Mouse (Mus musculus): ENCODE results near the gene Tas1r1. TPM values are rescaled to one million over a fixed set of nuclear protein-coding genes. Genes with fewer than 3 reads are reported as not detected.

The Tas1r1 gene
- polyA plus RNA-seq, 1 experiment from 2014 or later = 0.12 TPM

DNA sequence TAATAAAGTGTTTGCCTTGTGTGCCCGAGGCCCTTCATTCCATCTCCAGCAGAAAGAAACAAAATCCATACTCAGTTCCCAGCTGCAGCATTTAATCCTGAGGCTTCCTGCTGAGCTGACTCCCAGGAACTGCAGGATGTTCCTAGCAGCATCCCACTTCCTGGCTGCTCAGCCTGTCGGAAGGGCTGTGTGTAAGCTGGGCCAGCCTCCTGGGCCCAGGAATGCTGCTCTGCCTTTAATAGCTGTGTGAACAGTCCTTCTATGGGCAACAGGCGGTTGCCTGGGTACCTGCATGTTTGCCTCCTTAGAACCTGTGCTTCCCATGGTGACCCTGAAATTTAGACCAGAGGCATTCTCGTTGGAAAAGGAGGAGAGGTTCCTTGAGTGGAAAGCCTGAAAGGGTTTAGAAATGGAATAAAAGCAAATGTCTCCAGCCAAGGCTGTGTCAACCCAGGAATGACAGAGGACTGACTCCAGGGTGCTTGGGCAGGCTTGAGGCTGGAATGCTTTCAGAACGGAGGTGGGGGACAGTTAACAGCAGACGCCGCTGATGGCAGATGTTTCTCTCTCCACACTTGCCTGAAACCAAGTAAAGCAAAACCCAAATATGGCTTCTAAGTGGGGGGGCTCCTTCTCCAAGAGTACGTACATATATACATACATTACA is 30.8 kb downstream of the Tas1r1 start:
- peak overlapping the region; percentile 100 for H3K4me2 ChIP-seq
- no peaks in the 10 kb centered on the region for H3K9me3 ChIP-seq (replicated peaks)
- H3K9ac ChIP-seq = peak overlapping the region; percentile 83
- 23% methylated on average over 8 of the region's 8 CpGs for WGBS (ENCODE audit: insufficient replicate concordance)
- no peak for ATAC-seq
- peaks cover 17% of the 10 kb centered on the region for H3K27me3 ChIP-seq (replicated peaks)
- peaks cover 60% of the 10 kb centered on the region for H3K4me1 ChIP-seq
- H3K4me3 ChIP-seq = peak overlapping the region; percentile 91
- H3K36me3 ChIP-seq = peaks cover 13% of the 10 kb centered on the region
- no peak overlapping the region for H3K27ac ChIP-seq

- H3K4me3 ChIP-seq = no peak overlapping the region
- H3K4me2 ChIP-seq = no peak overlapping the region
- peaks cover 17% of the 10 kb centered on the region for H3K27me3 ChIP-seq (replicated peaks)
- no peak overlapping the region for H3K9ac ChIP-seq
- H3K36me3 ChIP-seq = peaks cover 5% of the 10 kb centered on the region
- no peak overlapping the region for H3K27ac ChIP-seq
- H3K9me3 ChIP-seq (replicated peaks) = no peaks in the 10 kb centered on the region
- ATAC-seq = no peak
- peaks cover 52% of the 10 kb centered on the region for H3K4me1 ChIP-seq
- WGBS (ENCODE audit: insufficient replicate concordance) = 46% methylated on average over 3 of the region's 3 CpGs
These were observed 31.6 kb downstream of the Tas1r1 start for GRCm38 (mm10) chr4:152006812-152007211.

DNA sequence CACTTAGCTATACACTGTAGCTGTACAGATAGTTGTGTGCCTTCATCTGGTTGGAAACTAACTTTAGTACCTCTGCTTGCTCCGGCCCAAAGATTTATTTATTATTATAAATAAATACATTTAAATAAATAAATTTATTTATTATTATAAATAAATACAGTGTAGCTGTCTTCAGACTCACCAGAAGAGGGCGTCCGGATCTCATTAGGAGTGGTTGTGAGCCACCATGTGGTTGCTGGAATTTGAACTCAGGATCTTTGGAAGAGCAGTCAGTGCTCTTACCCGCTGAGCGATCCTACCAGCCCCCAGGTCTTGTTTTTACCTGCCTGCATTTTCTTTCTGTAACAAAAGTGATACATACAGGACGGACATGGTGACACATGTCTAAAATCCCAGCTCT is 32.2 kb downstream of the Tas1r1 start:
- Histone ChIP-seq H3K4me1 (peaks cover 45% of the 10 kb centered on the region), H3K4me3 (no peak overlapping the region), H3K27ac (no peak overlapping the region), H3K27me3 (replicated peaks) (peaks cover 17% of the 10 kb centered on the region), H3K9ac (no peak overlapping the region), H3K4me2 (no peak overlapping the region), H3K9me3 (replicated peaks) (no peaks in the 10 kb centered on the region), H3K36me3 (no peaks in the 10 kb centered on the region)
- ATAC-seq = no peak
- WGBS (ENCODE audit: insufficient replicate concordance) = 55% methylated on average over 6 of the region's 6 CpGs

DNA sequence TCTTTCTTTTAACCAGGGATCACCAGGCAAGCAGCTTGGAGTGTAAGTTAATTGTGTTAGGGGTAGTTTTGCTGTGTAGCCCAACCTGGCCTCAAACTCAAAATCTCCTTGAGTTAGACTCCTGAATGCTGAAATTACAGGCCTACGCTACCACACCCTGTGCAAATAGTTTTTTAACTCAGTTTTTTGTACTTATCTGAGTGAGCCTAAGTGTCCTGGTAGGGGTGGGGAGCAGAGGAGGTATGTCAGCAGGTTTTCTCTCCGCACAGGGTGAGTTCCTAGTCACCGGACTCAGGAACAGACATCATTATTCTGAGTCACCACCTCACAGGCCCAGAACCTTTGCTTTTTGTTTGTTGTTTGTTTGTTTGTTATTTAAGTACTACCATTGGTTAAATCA is 36.3 kb downstream of the Tas1r1 start:
- Histone ChIP-seq H3K27ac (no peak overlapping the region), H3K4me1 (peaks cover 18% of the 10 kb centered on the region), H3K9ac (no peak overlapping the region), H3K4me3 (no peak overlapping the region), H3K27me3 (replicated peaks) (peaks cover 4% of the 10 kb centered on the region), H3K36me3 (no peaks in the 10 kb centered on the region), H3K9me3 (replicated peaks) (no peaks in the 10 kb centered on the region), H3K4me2 (no peak overlapping the region)
- 76% methylated on average over 3 of the region's 3 CpGs for WGBS (ENCODE audit: insufficient replicate concordance)
- no peak for ATAC-seq

DNA sequence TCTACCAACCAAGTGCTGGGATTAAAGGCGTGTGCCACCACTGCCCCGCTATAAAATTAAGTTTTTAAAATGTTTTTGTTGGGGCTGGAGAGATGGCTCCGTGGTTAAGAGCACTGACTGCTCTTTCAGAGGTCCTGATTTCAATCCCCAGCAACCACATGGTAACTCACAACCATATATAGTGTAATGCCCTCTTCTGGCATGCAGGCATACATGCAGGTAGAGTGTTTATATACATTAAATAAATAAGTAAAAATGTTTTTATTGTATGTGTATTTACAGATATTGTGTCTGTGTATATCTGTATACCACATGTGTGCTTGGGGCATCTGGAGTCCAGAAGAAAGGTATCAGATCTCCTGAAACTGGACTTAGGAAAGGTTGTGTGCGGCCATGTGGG is 37.0 kb downstream of the Tas1r1 start:
- Histone ChIP-seq H3K4me2 (no peak overlapping the region), H3K27me3 (replicated peaks) (no peaks in the 10 kb centered on the region; the same call in 1 of the 2 replicates), H3K9me3 (replicated peaks) (no peaks in the 10 kb centered on the region), H3K4me3 (no peak overlapping the region), H3K9ac (no peak overlapping the region), H3K36me3 (no peaks in the 10 kb centered on the region), H3K4me1 (peaks cover 20% of the 10 kb centered on the region), H3K27ac (no peak overlapping the region)
- ATAC-seq = no peak
- 48% methylated on average over 4 of the region's 4 CpGs for WGBS (ENCODE audit: insufficient replicate concordance)

DNA sequence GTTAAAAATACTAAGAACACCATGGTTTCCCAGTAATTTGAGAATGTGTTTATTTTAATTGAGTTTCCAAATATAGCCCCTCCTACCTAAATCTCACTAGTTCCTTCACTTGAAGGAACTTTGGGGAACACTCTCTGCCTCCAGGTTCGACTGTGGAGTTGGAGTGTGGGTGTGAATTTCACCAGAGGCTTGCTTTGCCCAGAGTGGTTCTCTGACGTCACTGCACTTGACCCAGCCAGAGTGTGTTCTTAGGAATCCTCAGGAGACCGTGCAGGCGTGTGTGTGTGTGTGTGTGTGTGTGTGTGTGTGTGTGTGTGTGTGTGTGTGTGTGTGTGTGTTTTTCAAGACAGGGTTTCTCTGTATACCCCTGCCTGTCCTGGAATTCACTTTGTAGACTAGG is 37.5 kb downstream of the Tas1r1 start:
- Histone ChIP-seq H3K9me3 (replicated peaks) (no peaks in the 10 kb centered on the region), H3K4me3 (no peak overlapping the region), H3K9ac (no peak overlapping the region), H3K27ac (no peak overlapping the region), H3K27me3 (replicated peaks) (no peaks in the 10 kb centered on the region), H3K4me1 (peaks cover 20% of the 10 kb centered on the region), H3K4me2 (no peak overlapping the region), H3K36me3 (no peaks in the 10 kb centered on the region)
- 53% methylated on average over 4 of the region's 4 CpGs for WGBS (ENCODE audit: insufficient replicate concordance)
- ATAC-seq = no peak

DNA sequence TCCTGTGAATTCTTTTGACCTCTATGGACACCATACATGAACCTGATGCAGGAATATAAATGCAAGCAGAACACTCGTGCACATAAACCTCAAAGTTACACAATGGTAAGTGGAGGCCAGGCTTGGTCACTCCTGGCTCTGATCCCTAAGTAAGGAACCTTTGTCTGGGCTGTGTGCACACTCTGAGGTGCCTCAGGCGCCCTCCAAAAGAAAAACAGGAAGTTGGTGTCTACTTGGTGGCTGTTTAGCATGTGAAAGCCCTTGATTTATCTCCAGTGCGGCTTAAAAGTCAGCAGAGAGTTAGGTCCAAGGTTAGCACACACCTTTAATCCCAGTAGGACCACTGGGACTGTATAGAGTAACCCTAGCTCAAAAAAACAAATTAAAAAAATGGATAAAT is 38.9 kb downstream of the Tas1r1 start:
- Histone ChIP-seq H3K4me2 (no peak overlapping the region), H3K9ac (no peak overlapping the region), H3K9me3 (replicated peaks) (no peaks in the 10 kb centered on the region), H3K4me1 (peaks cover 22% of the 10 kb centered on the region), H3K27ac (no peak overlapping the region), H3K27me3 (replicated peaks) (peaks cover 9% of the 10 kb centered on the region), H3K4me3 (no peak overlapping the region), H3K36me3 (no peaks in the 10 kb centered on the region)
- 38% methylated on average over 3 of the region's 3 CpGs for WGBS (ENCODE audit: insufficient replicate concordance)
- ATAC-seq = no peak

GRCm38 (mm10) chr4:151997701-151998100 is 40.7 kb downstream of the Tas1r1 start:
- Histone ChIP-seq H3K36me3 (peaks cover 3% of the 10 kb centered on the region), H3K9ac (peak overlapping the region; percentile 94; the same call in 1 of the 2 replicates), H3K27me3 (replicated peaks) (peaks cover 26% of the 10 kb centered on the region), H3K27ac (0 out of 2 replicates have a peak overlapping the region, but pooled peaks have one; percentile 1), H3K9me3 (replicated peaks) (no peaks in the 10 kb centered on the region), H3K4me1 (peaks cover 32% of the 10 kb centered on the region), H3K4me3 (peak overlapping the region; percentile 91), H3K4me2 (peak overlapping the region; percentile 94)
- no peak for ATAC-seq
- 47% methylated on average over 3 of the region's 3 CpGs for WGBS (ENCODE audit: insufficient replicate concordance)

GRCm38 (mm10) chr4:151996951-151997222 is 41.5 kb downstream of the Tas1r1 start:
- 6% methylated on average over 13 of the region's 13 CpGs for WGBS (ENCODE audit: insufficient replicate concordance)
- Histone ChIP-seq H3K9ac (peak overlapping the region; percentile 94), H3K4me1 (peaks cover 32% of the 10 kb centered on the region), H3K9me3 (replicated peaks) (no peaks in the 10 kb centered on the region), H3K27me3 (replicated peaks) (peaks cover 34% of the 10 kb centered on the region), H3K27ac (peak overlapping the region; percentile 93), H3K4me3 (peak overlapping the region; percentile 91), H3K4me2 (peak overlapping the region; percentile 94), H3K36me3 (peaks cover 11% of the 10 kb centered on the region)
- ATAC-seq = no peak

DNA sequence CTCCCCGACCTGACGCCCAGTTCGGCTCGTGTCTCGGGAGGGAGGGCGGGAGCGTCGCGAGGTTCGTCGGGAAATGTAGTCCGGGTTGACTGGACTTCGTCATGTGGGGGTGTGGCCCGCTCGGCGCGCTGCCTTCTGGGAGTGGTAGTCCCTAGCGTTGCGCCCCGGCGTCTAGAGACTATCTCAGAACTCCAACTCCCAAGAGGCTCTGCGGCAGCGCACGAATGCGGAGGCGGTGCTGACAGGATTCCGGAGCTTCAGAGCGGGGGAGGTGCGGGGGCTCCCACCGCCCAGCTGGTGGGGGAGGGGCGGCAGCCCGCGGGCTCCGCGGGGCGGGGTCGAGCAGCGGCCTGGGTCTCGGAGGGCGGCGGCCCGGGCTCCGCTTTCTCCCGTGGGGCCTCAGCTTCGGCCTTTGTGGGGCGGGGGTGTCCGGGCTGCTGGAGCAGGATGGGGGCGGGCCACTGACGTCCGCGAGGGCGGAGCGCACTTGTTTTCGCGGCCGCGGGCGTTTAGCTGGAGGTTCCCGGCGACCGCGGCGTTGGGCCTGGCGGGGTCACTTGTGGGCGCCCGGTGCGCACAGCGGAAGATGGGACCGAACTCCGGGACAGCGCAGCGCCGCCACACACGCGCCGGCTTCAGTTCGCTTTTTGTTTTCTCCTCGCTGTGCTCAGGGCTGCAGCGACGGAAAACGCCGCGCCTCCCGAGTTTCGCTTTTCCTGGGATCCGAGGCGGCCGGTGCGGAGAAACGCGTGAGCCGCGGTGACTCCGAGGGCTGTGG is 42.0 kb downstream of the Tas1r1 start, which contains the start of gene Phf13:
Gene Phf13, minus strand, starts transcription at position 86 of the 778 bp plus-strand sequence.
- Histone ChIP-seq H3K9me3 (replicated peaks) (no peaks in the 10 kb centered on the region), H3K4me2 (peak within 1 kb of the TSS; percentile 94), H3K27me3 (replicated peaks) (peaks cover 38% of the 10 kb centered on the region), H3K9ac (peak within 1 kb of the TSS; percentile 94), H3K4me3 (peak within 1 kb of the TSS; percentile 91), H3K27ac (peak within 1 kb of the TSS; percentile 93), H3K36me3 (peaks cover 16% of the 10 kb centered on the region), H3K4me1 (peaks cover 32% of the 10 kb centered on the region)
- ATAC-seq = peak; percentile 95
- WGBS (ENCODE audit: insufficient replicate concordance) = 1% methylated on average over 94 of the region's 94 CpGs

- Histone ChIP-seq H3K27ac (peak overlapping the region; percentile 69), H3K4me3 (peak overlapping the region; percentile 91), H3K27me3 (replicated peaks) (peaks cover 45% of the 10 kb centered on the region), H3K9me3 (replicated peaks) (no peaks in the 10 kb centered on the region), H3K4me2 (peak overlapping the region; percentile 94), H3K4me1 (peaks cover 32% of the 10 kb centered on the region), H3K36me3 (peaks cover 24% of the 10 kb centered on the region), H3K9ac (peak overlapping the region; percentile 94)
- ATAC-seq = no peak; the same call in 1 of the 2 replicates
- WGBS (ENCODE audit: insufficient replicate concordance) = under 1% methylated on average over 75 of the region's 111 CpGs
These were observed 42.8 kb downstream of the Tas1r1 start for GRCm38 (mm10) chr4:151995371-151996172.
